Mouse (Mus musculus): ENCODE results near the gene Ddc. TPM values are rescaled to one million over a fixed set of nuclear protein-coding genes. Genes with fewer than 3 reads are reported as not detected.

Ddc gene
- polyA plus RNA-seq, 1 experiment from 2014 or later: 4.7 TPM

DNA sequence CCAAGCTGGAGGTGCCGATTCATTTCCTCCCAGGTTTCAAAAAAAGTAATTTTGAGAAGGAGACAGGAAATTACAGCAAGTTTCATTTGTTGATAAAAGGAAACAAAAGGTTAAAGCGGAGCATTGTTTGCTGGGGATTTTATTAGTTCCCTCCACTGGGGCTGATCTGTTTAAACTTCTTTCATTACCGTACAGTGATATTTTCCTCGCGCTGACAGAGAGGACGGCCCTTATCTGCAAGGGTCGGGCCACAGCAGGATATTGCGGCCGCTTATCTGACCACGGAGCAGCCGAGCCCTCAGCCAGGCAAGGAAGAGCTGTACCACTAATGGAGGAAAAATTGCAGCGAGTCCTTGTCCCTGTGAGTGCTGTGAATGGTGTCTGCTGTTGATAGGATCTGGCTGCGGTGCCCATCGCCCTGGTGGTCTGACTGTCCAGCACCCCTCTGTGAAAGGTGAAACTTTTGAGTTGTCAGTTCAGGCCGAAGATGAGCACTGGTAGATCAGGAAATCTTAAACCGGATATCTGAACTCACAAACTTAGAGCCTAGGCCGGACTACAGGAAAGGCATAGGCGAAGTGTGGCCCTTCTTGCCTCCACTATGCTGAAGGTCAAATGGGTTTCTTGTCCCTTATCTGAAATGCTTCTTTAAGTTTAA lies 61.1 kb downstream of the Ddc start:
- ATAC-seq (ENCODE audit: low FRiP score): 0 out of 2 replicates have a peak, but pooled peaks have one; percentile 19

DNA sequence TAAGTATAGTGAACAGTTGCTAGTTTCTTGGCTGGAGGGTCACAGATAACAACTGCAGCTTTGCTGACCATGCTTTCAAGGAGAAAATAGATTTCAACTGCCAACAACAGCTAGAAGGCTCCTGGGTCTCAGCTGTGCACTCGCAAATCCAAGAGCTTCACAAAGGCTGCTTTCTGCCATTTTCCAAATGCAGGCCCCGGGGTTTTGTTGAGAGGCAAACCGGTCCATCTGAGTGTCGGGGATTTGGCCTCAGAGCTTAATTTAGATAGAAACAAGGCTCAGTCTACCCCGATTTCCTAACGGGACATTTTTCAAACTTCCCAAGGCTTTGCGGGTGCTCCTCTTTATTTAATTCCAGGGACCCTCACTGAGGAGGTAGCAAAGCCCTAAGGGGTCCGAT lies 61.7 kb downstream of the Ddc start:
- Histone ChIP-seq H3K4me1 (peaks cover 29% of the 10 kb centered on the region), H3K9me3 (replicated peaks) (no peaks in the 10 kb centered on the region), H3K4me3 (replicated peaks) (no peak overlapping the region), H3K36me3 (no peaks in the 10 kb centered on the region), H3K27ac (replicated peaks) (no peak overlapping the region), H3K9ac (replicated peaks) (no peak overlapping the region), H3K27me3 (replicated peaks) (no peaks in the 10 kb centered on the region), H3K4me2 (no peak overlapping the region)
- 51% methylated on average over 8 of the region's 8 CpGs for WGBS
- no peak for ATAC-seq (ENCODE audit: low FRiP score)

More for the DNA sequence above, 61.1 kb downstream of the Ddc start:
- no peaks in the 10 kb centered on the region for H3K9me3 ChIP-seq (replicated peaks)
- no peak overlapping the region for H3K4me3 ChIP-seq (replicated peaks)
- H3K9ac ChIP-seq (replicated peaks): no peak overlapping the region
- H3K4me1 ChIP-seq: peaks cover 25% of the 10 kb centered on the region
- 46% methylated on average over 18 of the region's 18 CpGs for whole genome bisulfite sequencing
- H3K27ac ChIP-seq (replicated peaks): no peak overlapping the region
- H3K27me3 ChIP-seq (replicated peaks): no peaks in the 10 kb centered on the region
- H3K36me3 ChIP-seq: no peaks in the 10 kb centered on the region
- peak overlapping the region; percentile 34 for H3K4me2 ChIP-seq

DNA sequence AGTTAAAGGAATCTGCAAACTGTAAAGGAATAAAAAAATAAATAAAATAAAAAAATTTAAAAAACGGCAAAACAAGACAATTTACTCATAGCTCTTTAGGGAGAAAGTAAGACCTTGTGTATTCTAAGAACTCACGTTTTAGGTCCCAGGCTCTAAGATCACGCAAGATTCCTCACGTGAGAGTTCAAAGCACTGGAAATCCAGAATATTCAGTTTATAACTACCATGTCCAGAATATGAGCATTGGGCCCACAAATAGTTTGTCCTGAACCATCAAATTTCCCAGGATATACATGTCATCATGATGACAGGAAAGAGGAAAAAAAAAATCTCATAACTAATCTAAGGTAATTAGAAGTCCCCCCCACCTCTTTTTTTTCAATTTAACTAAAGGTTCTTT lies 62.2 kb downstream of the Ddc start:
- no peak overlapping the region for H3K27ac ChIP-seq (replicated peaks)

DNA sequence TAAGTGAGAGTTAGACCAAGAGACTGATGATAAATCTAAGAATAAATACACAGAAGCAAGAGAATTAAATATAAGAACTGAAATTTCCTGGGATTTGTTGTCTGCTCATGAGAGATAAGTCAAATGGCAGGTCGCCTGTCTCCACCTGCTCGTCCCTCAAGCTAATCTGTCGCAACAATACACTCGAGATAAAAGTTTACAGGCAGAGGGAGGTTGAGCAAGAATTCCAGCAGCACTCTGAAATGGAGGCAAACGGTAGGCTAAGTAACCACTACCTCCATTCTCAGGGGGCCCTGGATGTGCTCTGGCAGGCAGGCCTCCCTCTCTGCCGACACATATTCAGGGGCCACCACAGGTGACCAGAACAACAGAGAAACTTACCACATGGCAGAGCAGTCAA lies 62.6 kb downstream of the Ddc start:
- Histone ChIP-seq H3K9me3 (replicated peaks) (no peaks in the 10 kb centered on the region), H3K36me3 (no peaks in the 10 kb centered on the region), H3K27me3 (replicated peaks) (no peaks in the 10 kb centered on the region), H3K4me2 (no peak overlapping the region), H3K4me1 (peaks cover 32% of the 10 kb centered on the region), H3K27ac (replicated peaks) (no peak overlapping the region), H3K4me3 (replicated peaks) (no peak overlapping the region), H3K9ac (replicated peaks) (no peak overlapping the region)
- WGBS: 59% methylated on average over 6 of the region's 6 CpGs
- no peak for ATAC-seq (ENCODE audit: low FRiP score)

More for the DNA sequence above, 62.2 kb downstream of the Ddc start:
- Histone ChIP-seq H3K36me3 (no peaks in the 10 kb centered on the region), H3K4me3 (replicated peaks) (no peak overlapping the region), H3K9me3 (replicated peaks) (no peaks in the 10 kb centered on the region), H3K9ac (replicated peaks) (no peak overlapping the region), H3K27me3 (replicated peaks) (no peaks in the 10 kb centered on the region), H3K4me2 (no peak overlapping the region), H3K4me1 (peaks cover 32% of the 10 kb centered on the region)
- no peak for ATAC-seq (ENCODE audit: low FRiP score)
- WGBS: 88% methylated on average over 4 of the region's 4 CpGs

DNA sequence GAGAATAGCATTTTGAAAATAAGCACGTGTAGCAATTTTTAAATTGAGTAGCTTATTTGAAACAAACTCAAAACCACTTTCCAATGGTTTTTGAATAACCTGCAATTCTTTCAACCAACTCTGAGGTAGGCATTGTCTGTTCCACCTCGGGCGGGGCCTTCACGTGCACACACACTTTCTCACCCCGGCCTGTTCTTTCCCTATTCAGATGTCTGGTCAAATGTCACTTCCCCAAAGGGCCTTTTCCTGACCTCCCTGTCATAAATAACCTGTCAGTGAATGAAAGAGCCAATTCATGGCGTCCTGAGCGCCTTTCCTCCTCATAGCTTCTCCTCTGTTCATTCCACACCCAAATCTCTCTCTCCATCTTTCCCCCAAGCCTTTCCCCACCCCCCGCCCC lies 64.8 kb downstream of the Ddc start:
- Histone ChIP-seq H3K27me3 (replicated peaks) (no peaks in the 10 kb centered on the region), H3K4me1 (peaks cover 32% of the 10 kb centered on the region), H3K4me3 (replicated peaks) (no peak overlapping the region), H3K36me3 (no peaks in the 10 kb centered on the region), H3K27ac (replicated peaks) (no peak overlapping the region), H3K9ac (replicated peaks) (no peak overlapping the region), H3K9me3 (replicated peaks) (no peaks in the 10 kb centered on the region), H3K4me2 (no peak overlapping the region)
- 16% methylated on average over 8 of the region's 8 CpGs for WGBS
- no peak for ATAC-seq (ENCODE audit: low FRiP score)

DNA sequence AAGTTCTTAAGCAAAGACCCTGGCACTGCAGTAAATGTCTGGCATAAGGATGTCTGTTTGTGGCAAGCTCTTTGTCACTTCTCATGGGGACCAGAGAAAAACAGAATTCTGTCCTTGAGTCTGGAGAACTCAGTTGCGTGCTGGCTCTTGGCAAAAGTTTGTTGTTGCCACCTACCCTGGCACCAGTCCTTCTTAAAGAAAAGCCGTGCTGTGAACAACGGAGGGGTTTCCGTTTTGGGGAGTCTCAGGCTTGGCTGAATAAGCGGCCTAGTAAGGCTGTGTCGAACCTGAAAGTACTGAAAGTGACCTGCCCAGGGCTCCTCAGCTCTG lies 65.2 kb downstream of the Ddc start:
- H3K4me3 ChIP-seq (replicated peaks): no peak overlapping the region
- no peaks in the 10 kb centered on the region for H3K36me3 ChIP-seq
- no peak overlapping the region for H3K9ac ChIP-seq (replicated peaks)
- 0 out of 2 replicates have a peak, but pooled peaks have one; percentile 39 for ATAC-seq (ENCODE audit: low FRiP score)
- H3K27me3 ChIP-seq (replicated peaks): no peaks in the 10 kb centered on the region
- WGBS: 34% methylated on average over 6 of the region's 6 CpGs
- H3K4me1 ChIP-seq: peaks cover 32% of the 10 kb centered on the region
- no peaks in the 10 kb centered on the region for H3K9me3 ChIP-seq (replicated peaks)
- H3K4me2 ChIP-seq: no peak overlapping the region
- peak overlapping the region; percentile 48 for H3K27ac ChIP-seq (replicated peaks)

DNA sequence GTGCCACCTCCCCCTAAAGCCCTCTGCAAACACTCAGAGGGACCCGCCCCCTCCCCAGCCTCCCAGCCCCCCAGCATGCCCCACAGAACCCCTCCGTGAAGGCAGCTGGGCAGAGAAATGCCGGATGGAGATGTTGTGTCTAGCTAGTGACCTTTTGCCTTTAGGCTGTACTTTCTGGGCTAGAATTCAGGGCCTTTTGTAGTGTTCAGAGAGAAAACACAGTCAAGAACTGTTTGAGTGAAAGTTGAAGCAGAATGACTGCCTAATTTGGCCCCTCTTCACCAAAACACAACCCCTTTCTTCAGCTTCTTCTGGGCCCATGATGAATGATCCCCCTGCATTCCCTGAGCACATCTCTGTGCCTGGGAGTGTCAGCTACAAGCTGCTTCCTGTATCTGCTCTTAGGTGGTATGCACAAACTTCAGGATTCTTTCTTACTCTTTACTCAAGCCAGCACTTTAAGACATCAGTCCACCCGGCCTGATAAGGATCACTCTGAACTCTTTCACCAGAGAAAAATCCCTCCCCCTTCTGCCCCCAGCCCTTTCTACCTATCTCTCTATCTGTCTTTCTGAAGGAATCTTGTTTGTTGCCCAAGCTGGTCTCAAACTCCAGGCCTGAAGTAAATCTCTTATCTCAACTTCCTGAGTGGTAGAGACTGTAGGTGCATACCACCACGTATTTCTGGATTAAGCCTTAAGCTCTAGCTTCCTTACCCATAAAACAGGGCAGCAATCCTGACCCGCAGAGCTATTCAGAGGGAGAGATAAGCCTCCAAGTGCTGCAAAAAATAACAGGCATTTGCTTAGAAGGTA lies 65.8 kb downstream of the Ddc start:
- H3K36me3 ChIP-seq: no peaks in the 10 kb centered on the region
- no peak overlapping the region for H3K9ac ChIP-seq (replicated peaks)
- H3K4me2 ChIP-seq: no peak overlapping the region
- H3K27me3 ChIP-seq (replicated peaks): no peaks in the 10 kb centered on the region
- 12% methylated on average over 6 of the region's 6 CpGs for WGBS
- H3K4me3 ChIP-seq (replicated peaks): no peak overlapping the region
- H3K9me3 ChIP-seq (replicated peaks): no peaks in the 10 kb centered on the region
- peak overlapping the region; percentile 48 for H3K27ac ChIP-seq (replicated peaks)
- H3K4me1 ChIP-seq: peaks cover 32% of the 10 kb centered on the region
- no peak for ATAC-seq (ENCODE audit: low FRiP score)

DNA sequence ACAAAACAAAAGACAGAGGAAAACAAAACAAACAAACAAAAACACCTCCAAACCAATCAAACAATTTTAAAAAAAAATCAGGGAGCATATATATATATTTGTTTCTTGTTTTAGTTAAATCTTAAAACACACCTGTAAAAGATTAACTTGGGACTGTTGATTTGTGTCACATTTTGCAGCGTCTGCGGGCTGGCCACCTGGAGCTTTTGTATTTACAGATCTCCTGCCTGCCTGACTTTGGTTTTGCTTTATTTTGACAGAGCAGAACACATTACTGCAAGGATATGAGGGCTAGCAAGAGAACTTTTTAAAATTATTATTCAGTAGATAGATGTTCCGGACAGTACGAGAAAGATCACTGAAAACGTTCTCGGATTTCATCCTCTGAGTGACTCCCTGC lies 66.4 kb downstream of the Ddc start:
- Histone ChIP-seq H3K9ac (replicated peaks) (no peak overlapping the region), H3K4me1 (peaks cover 26% of the 10 kb centered on the region), H3K4me3 (replicated peaks) (no peak overlapping the region), H3K36me3 (no peaks in the 10 kb centered on the region), H3K9me3 (replicated peaks) (no peaks in the 10 kb centered on the region), H3K27ac (replicated peaks) (no peak overlapping the region), H3K27me3 (replicated peaks) (no peaks in the 10 kb centered on the region), H3K4me2 (no peak overlapping the region)
- ATAC-seq (ENCODE audit: low FRiP score): no peak
- WGBS: 32% methylated on average over 6 of the region's 6 CpGs

DNA sequence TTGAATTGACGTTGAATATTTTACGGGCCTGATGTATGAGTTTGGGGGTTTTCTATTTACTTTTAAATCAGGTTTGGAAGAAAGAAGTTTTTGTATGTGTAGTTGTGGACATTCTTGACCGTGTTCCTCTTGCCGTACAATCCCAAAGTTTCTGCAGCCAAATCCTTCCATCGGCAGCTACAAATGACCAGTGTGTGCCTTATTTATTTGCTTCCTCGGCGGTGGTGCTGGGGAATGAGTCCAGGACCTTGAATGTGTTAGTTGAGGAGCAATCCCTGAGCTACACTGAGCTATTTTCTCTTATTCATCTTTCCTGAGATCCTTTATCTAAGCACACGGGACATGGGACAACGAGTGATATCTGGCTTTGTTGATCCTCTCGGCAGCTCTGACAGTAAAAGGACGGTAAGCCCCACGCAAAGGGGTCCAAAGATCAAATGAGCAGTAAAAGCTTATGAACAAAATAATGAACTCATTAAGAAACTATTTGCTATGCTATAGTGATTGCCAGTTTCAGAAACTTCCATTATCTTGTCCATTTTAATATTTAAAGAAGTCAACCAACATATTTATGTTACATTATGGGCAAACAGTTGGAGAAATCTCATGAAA lies 67.0 kb downstream of the Ddc start:
- Histone ChIP-seq H3K9me3 (replicated peaks) (no peaks in the 10 kb centered on the region), H3K36me3 (no peaks in the 10 kb centered on the region), H3K4me1 (peaks cover 22% of the 10 kb centered on the region), H3K27me3 (replicated peaks) (no peaks in the 10 kb centered on the region), H3K4me3 (replicated peaks) (no peak overlapping the region), H3K27ac (replicated peaks) (no peak overlapping the region), H3K9ac (replicated peaks) (no peak overlapping the region), H3K4me2 (no peak overlapping the region)
- WGBS: 31% methylated on average over 12 of the region's 12 CpGs
- no peak for ATAC-seq (ENCODE audit: low FRiP score)

DNA sequence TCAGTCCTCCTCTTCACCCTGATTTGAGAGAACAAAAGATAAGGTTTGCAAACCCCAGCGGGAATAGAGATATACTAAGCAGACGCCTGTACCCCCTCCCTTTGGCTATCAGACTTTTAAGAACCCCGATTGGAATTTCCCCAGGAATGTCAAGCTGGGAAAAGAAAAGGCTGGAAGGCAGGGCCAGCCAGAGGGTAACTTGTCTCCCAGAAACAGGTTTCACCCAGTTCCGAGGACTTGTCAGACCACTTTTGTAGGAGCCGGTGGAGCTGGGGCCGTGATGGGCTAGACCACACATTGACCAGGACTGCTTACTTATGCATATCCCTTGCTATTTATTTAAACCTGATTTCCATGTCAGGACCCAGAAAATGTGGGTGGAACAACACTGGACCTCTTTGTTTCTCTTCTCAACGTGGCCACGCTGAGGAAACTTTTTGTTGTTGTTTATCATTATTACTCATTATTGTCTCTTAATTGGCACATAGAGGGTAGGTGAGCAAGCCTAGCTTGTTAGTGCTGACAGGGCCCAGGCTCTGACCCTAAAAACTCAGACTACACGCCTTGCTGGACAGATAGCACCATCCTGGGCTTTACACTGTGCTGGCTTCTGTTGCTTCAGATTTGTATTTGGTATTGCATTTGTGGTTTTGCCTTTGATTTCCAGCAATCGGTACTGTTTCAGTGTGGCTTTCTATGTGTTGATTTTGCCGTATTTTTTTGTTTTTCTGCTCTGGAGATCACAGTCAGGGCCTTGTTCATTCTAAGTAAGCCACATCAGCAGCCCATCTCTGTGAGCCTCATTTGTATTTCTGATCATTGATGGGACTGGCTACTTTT lies 68.6 kb downstream of the Ddc start:
- peaks cover 27% of the 10 kb centered on the region for H3K4me1 ChIP-seq
- WGBS: 33% methylated on average over 11 of the region's 11 CpGs
- no peaks in the 10 kb centered on the region for H3K9me3 ChIP-seq (replicated peaks)
- no peaks in the 10 kb centered on the region for H3K36me3 ChIP-seq
- H3K4me2 ChIP-seq: no peak overlapping the region
- H3K27me3 ChIP-seq (replicated peaks): no peaks in the 10 kb centered on the region
- no peak overlapping the region for H3K9ac ChIP-seq (replicated peaks)
- H3K4me3 ChIP-seq (replicated peaks): no peak overlapping the region
- ATAC-seq (ENCODE audit: low FRiP score): no peak
- no peak overlapping the region for H3K27ac ChIP-seq (replicated peaks)

DNA sequence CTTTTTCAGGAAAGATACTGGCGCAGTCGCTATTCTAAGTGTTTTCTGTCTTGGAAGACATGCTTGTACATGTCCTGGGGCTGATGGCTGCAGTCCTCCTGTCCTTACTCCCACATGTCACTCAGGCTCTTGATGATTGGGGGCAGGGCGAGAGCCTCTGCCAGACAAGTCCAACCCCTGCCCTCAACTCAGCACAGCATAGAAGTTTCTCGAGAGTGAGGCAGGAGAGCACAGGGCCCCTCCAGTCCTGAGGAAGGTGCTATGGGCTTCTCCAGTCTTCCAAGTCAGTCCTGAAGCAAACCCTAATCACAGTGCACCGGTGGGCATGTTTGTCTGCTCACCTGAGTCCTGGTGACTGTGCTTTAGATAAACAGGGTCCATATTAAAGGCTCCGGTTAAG lies 69.2 kb downstream of the Ddc start:
- H3K4me2 ChIP-seq: no peak overlapping the region
- H3K27ac ChIP-seq (replicated peaks): no peak overlapping the region
- no peaks in the 10 kb centered on the region for H3K36me3 ChIP-seq
- H3K9me3 ChIP-seq (replicated peaks): no peaks in the 10 kb centered on the region
- no peak overlapping the region for H3K4me3 ChIP-seq (replicated peaks)
- 35% methylated on average over 6 of the region's 6 CpGs for WGBS
- H3K4me1 ChIP-seq: peaks cover 27% of the 10 kb centered on the region
- ATAC-seq (ENCODE audit: low FRiP score): no peak
- no peak overlapping the region for H3K9ac ChIP-seq (replicated peaks)
- H3K27me3 ChIP-seq (replicated peaks): no peaks in the 10 kb centered on the region
